Mouse (Mus musculus) forebrain, embryonic 10.5 days (tissue): ENCODE data around the gene Hist1h4m. TPM values are rescaled to one million over a fixed set of nuclear protein-coding genes. Genes with fewer than 3 reads are reported as not detected.
A peak's percentile ranks its signal among the peaks of the same experiment; 100 is the strongest.
"Not testable (repeated sequence)": the region's sequence is repeated elsewhere in the genome, so short reads cannot be mapped to it uniquely, and the experiment has no call there.

Source experiments
- DNase-seq: peaks from one replicate; pipeline ENCODE4 v3.0.0-alpha.2; 2017; ENCODE audit warnings: low spot score; ENCODE audit errors: extremely low spot score
- H3K27ac ChIP-seq: fragments of 300-500 bp; sonication (generic); 2 replicates; pipeline ENCODE4 v1.5.1; 2016; ENCODE audit warnings: mild to moderate bottlenecking
- H3K27me3 ChIP-seq: fragments of 300-500 bp; sonication (generic); 2 replicates; pipeline ENCODE4 v1.6.1; 2016; ENCODE audit warnings: mild to moderate bottlenecking; ENCODE audit not compliant: poor library complexity, severe bottlenecking
- H3K36me3 ChIP-seq: fragments of 300-500 bp; sonication (generic); replicated peaks from 2 replicates; pipeline ENCODE4 v1.6.1; 2016; ENCODE audit warnings: mild to moderate bottlenecking, moderate library complexity
- H3K4me1 ChIP-seq: fragments of 300-500 bp; sonication (generic); 2 replicates; pipeline ENCODE4 v1.6.1; 2016
- H3K4me3 ChIP-seq: fragments of 300-500 bp; sonication (generic); 2 replicates; pipeline ENCODE4 v1.5.1; 2016; ENCODE audit warnings: mild to moderate bottlenecking, moderate library complexity
- H3K9me3 ChIP-seq: fragments of 300-500 bp; sonication (generic); 2 replicates; pipeline ENCODE4 v1.6.1; 2016; ENCODE audit warnings: mild to moderate bottlenecking, moderate library complexity
- WGBS: fragments of 180-500 bp; shearing (Covaris S2); methylation state at CpG from one replicate; pipeline ENCODE4 v1.1.7; 2016; 5-methylcytosine and 5-hydroxymethylcytosine counted together
- polyA plus RNA-seq: library from polyadenylated mRNA; unstranded; fragments of >200 nt; fragmentation: Nextera tagmentation; extraction: Ambion mirVana; gene quantifications from 2 replicates; pipeline ENCODE4 v1.2.1, GENCODE M21; 2016

The Hist1h4m gene
- polyA plus RNA-seq, 1 experiment from 2014 or later = not detected

GRCm38 (mm10) chr13:21786899-21787629 lies 24.5 kb upstream of the Hist1h4m start, which contains the start of the genes Hist1h2an and Hist1h2bp:
TSS of gene Hist1h2an (minus strand) at chr13:21787218.
TSS of gene Hist1h2bp (plus strand) at chr13:21787461.
- WGBS = under 1% methylated on average over 39 of the region's 63 CpGs
- H3K36me3 ChIP-seq, H3K27me3 ChIP-seq, H3K9me3 ChIP-seq: not testable (repeated sequence)
- H3K4me1 ChIP-seq = peaks cover 67% of the 10 kb centered on the region
- peak; percentile 90 for DNase-seq
- H3K27ac ChIP-seq = peak within 1 kb of the TSS; percentile 99
- peak within 1 kb of the TSS; percentile 53 for H3K4me3 ChIP-seq

GRCm38 (mm10) chr13:21787760-21788593 lies 23.6 kb upstream of the Hist1h4m start:
- WGBS = 10% methylated on average over 17 of the region's 21 CpGs
- peak; percentile 26 for DNase-seq
- Histone ChIP-seq H3K36me3 (no peaks in the 10 kb centered on the region), H3K9me3 (no peaks in the 10 kb centered on the region), H3K4me1 (peaks cover 60% of the 10 kb centered on the region), H3K4me3 (peak overlapping the region; percentile 53), H3K27ac (peak overlapping the region; percentile 91), H3K27me3 (no peaks in the 10 kb centered on the region)

- DNase-seq = no peak
- 70% methylated on average over 6 of the region's 6 CpGs for WGBS
These were observed 21.6 kb upstream of the Hist1h4m start for GRCm38 (mm10) chr13:21789925-21790324.

GRCm38 (mm10) chr13:21790601-21791283 lies 20.8 kb upstream of the Hist1h4m start:
- Histone ChIP-seq H3K9me3 (no peaks in the 10 kb centered on the region), H3K27ac (peak overlapping the region; percentile 86), H3K27me3 (no peaks in the 10 kb centered on the region), H3K4me3 (peak overlapping the region; percentile 41), H3K4me1 (peaks cover 40% of the 10 kb centered on the region), H3K36me3 (no peaks in the 10 kb centered on the region)
- DNase-seq = peak; percentile 34
- WGBS = 7% methylated on average over 18 of the region's 18 CpGs

More at GRCm38 (mm10) chr13:21789925-21790324, 21.6 kb upstream of the Hist1h4m start:
- Histone ChIP-seq H3K36me3 (no peaks in the 10 kb centered on the region), H3K9me3 (no peaks in the 10 kb centered on the region), H3K4me3 (no peak overlapping the region), H3K27me3 (no peaks in the 10 kb centered on the region), H3K4me1 (peaks cover 48% of the 10 kb centered on the region), H3K27ac (peak overlapping the region; percentile 91)

GRCm38 (mm10) chr13:21795584-21795983 lies 16.0 kb upstream of the Hist1h4m start:
- Histone ChIP-seq H3K36me3 (no peaks in the 10 kb centered on the region), H3K4me1 (peaks cover 8% of the 10 kb centered on the region), H3K27ac (no peak overlapping the region), H3K27me3 (no peaks in the 10 kb centered on the region), H3K4me3 (no peak overlapping the region), H3K9me3 (no peaks in the 10 kb centered on the region)
- no peak for DNase-seq
- 91% methylated on average over 7 of the region's 7 CpGs for WGBS

GRCm38 (mm10) chr13:21797163-21797562 lies 14.4 kb upstream of the Hist1h4m start:
- H3K36me3 ChIP-seq, H3K4me1 ChIP-seq, DNase-seq, H3K27ac ChIP-seq, H3K9me3 ChIP-seq, H3K27me3 ChIP-seq, H3K4me3 ChIP-seq: not testable (repeated sequence)

- not testable (repeated sequence) for H3K4me1 ChIP-seq, H3K9me3 ChIP-seq, H3K36me3 ChIP-seq, DNase-seq, H3K27ac ChIP-seq, H3K27me3 ChIP-seq, H3K4me3 ChIP-seq
- no CpG with 5 or more reads among the region's 4 CpGs for WGBS
These were observed 8.5 kb upstream of the Hist1h4m start for GRCm38 (mm10) chr13:21803058-21803457.

GRCm38 (mm10) chr13:21810073-21810472 lies 1.5 kb upstream of the Hist1h4m start, which contains the start of the genes Hist1h2bq and Hist1h2ao:
TSS of gene Hist1h2bq (minus strand) at chr13:21810197.
TSS of gene Hist1h2ao (plus strand) at chr13:21810465.
- H3K27ac ChIP-seq, H3K4me1 ChIP-seq, H3K4me3 ChIP-seq, H3K9me3 ChIP-seq, H3K36me3 ChIP-seq, H3K27me3 ChIP-seq, DNase-seq: not testable (repeated sequence)
- WGBS = no CpG with 5 or more reads among the region's 23 CpGs

- H3K27ac ChIP-seq, DNase-seq, H3K4me1 ChIP-seq, H3K4me3 ChIP-seq, H3K9me3 ChIP-seq, H3K36me3 ChIP-seq, H3K27me3 ChIP-seq: not testable (repeated sequence)
- no CpG with 5 or more reads among the region's 8 CpGs for WGBS
These were observed 472 bp upstream of the Hist1h4m start for GRCm38 (mm10) chr13:21811074-21811473.

GRCm38 (mm10) chr13:21812092-21812491 lies 546 bp downstream of the Hist1h4m start:
- H3K27me3 ChIP-seq, H3K4me1 ChIP-seq, H3K9me3 ChIP-seq, H3K36me3 ChIP-seq, DNase-seq: not testable (repeated sequence)
- 0% methylated on average over 14 of the region's 14 CpGs for WGBS
- Histone ChIP-seq H3K27ac (peak overlapping the region; percentile 77), H3K4me3 (peak overlapping the region; percentile 34; the same call in 1 of the 2 replicates)

- H3K4me1 ChIP-seq, H3K27me3 ChIP-seq, H3K36me3 ChIP-seq, H3K4me3 ChIP-seq, H3K9me3 ChIP-seq, DNase-seq, H3K27ac ChIP-seq: not testable (repeated sequence)
- 66% methylated on average over 7 of the region's 16 CpGs for WGBS
These were observed 8.7 kb downstream of the Hist1h4m start for GRCm38 (mm10) chr13:21820082-21820890.

GRCm38 (mm10) chr13:21828511-21828910 lies 17.0 kb downstream of the Hist1h4m start:
- H3K27me3 ChIP-seq = no peaks in the 10 kb centered on the region
- 82% methylated on average over 3 of the region's 3 CpGs for WGBS
- peak overlapping the region; percentile 62 for H3K27ac ChIP-seq
- peaks cover 4% of the 10 kb centered on the region for H3K4me1 ChIP-seq
- H3K36me3 ChIP-seq = peaks cover 7% of the 10 kb centered on the region
- DNase-seq = no peak
- H3K9me3 ChIP-seq = no peaks in the 10 kb centered on the region
- no peak overlapping the region for H3K4me3 ChIP-seq
